Mouse (Mus musculus) hindbrain, embryonic 14.5 days (tissue): ENCODE measurements around the gene Slpi. TPM values are rescaled to one million over a fixed set of nuclear protein-coding genes. Genes with fewer than 3 reads are reported as not detected.

Source experiments
- ATAC-seq: fragments of 200-750 bp; cut with Nextera tagmentation; 2 replicates; pipeline ENCODE4 v1.8.0; 2017; ENCODE audit warnings: moderate number of reproducible peaks, mild to moderate bottlenecking, moderate TSS enrichment, moderate library complexity; ENCODE audit not compliant: low FRiP score
- DNase-seq: peaks from one replicate; pipeline ENCODE4 v3.0.0-alpha.2; 2015; ENCODE audit warnings: low spot score
- H3K27ac ChIP-seq: fragments of 300-500 bp; sonication (generic); 2 replicates; pipeline ENCODE4 v1.5.1; 2014; ENCODE audit warnings: mild to moderate bottlenecking, moderate library complexity
- H3K27me3 ChIP-seq: fragments of 300-500 bp; sonication (generic); 2 replicates; pipeline ENCODE4 v1.6.1; 2014; ENCODE audit warnings: mild to moderate bottlenecking, low read length, mixed read lengths; ENCODE audit not compliant: control insufficient read depth, insufficient read depth
- H3K36me3 ChIP-seq: fragments of 300-500 bp; sonication (generic); replicated peaks from 2 replicates; pipeline ENCODE4 v1.6.1; 2014; ENCODE audit not compliant: control insufficient read depth, insufficient read depth
- H3K4me1 ChIP-seq: fragments of 300-500 bp; sonication (generic); replicated peaks from 2 replicates; pipeline ENCODE4 v1.6.1; 2014; ENCODE audit warnings: antibody characterized with exemption, low read length, mixed read lengths; ENCODE audit not compliant: control insufficient read depth, insufficient read depth
- H3K4me2 ChIP-seq: fragments of 300-500 bp; sonication (generic); replicated peaks from 2 replicates; pipeline ENCODE4 v1.6.1; 2014; ENCODE audit warnings: mild to moderate bottlenecking, moderate library complexity
- H3K4me3 ChIP-seq: fragments of 300-500 bp; sonication (generic); replicated peaks from 2 replicates; pipeline ENCODE4 v1.5.1; 2014; ENCODE audit warnings: mild to moderate bottlenecking, low read length
- H3K9ac ChIP-seq: fragments of 300-500 bp; sonication (generic); 2 replicates; pipeline ENCODE4 v1.6.1; 2014
- H3K9me3 ChIP-seq: fragments of 300-500 bp; sonication (generic); 2 replicates; pipeline ENCODE4 v1.6.1; 2016; ENCODE audit warnings: low read length; ENCODE audit not compliant: control insufficient read depth
- WGBS: fragments of 180-500 bp; shearing (Covaris S2); extraction: QIAGEN DNeasy Blood & Tissue Kit; methylation state at CpG from one replicate; pipeline ENCODE4 v1.1.7; 2014; 5-methylcytosine and 5-hydroxymethylcytosine counted together
- polyA plus RNA-seq: library from polyadenylated mRNA; unstranded; fragments of >200 nt; fragmentation: Nextera tagmentation; extraction: Ambion mirVana; gene quantifications from 2 replicates; pipeline ENCODE4 v1.2.1, GENCODE M21; 2014

The Slpi gene
- polyA plus RNA-seq, 1 experiment from 2014 or later, result 0.62 TPM

DNA sequence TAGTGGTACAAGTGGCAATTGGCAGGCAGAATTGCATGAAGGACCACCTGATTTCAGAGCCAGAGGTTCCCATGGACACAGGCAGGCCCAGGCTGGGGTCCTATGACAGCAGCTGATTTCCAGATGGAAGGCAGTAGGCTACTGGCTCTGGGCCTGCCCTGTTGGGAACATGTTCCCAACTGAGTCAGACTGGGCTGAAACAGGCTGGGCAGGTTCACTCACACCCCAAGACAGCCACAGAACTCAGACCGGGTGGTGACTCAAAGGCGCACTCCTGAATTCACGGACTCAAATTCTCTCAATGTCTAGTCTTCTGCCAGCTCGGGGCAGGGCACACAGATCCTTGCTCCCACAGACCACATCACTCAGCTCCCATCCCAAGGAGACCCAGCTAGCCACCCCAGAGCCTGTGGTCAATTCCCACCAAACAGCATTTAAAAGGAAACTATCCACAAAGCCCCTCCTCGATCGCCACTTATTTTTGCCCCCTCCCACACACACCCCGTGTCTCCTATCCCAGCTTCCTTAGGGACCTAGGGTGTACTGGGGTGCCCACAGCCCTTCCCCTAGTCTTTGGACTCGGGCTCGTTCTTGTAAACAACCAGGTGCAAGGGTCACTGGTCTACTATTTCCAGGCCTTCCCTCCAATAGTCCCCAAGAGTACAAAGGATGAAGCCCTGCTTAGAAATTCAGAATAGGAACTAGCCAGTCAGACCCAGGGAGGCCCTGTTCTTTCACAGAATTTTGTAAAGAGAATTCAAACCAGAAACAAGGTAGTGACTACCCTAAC is 43.0 kb upstream of the Slpi start:
- no peak for ATAC-seq
- H3K4me1 ChIP-seq, result no peaks in the 10 kb centered on the region
- no peaks in the 10 kb centered on the region for H3K27me3 ChIP-seq
- H3K9me3 ChIP-seq, result no peaks in the 10 kb centered on the region
- H3K27ac ChIP-seq, result no peak overlapping the region
- no peak overlapping the region for H3K4me3 ChIP-seq
- no peaks in the 10 kb centered on the region for H3K36me3 ChIP-seq
- DNase-seq, result no peak
- 66% methylated on average over 9 of the region's 9 CpGs for WGBS
- no peak overlapping the region for H3K4me2 ChIP-seq
- H3K9ac ChIP-seq, result no peak overlapping the region

DNA sequence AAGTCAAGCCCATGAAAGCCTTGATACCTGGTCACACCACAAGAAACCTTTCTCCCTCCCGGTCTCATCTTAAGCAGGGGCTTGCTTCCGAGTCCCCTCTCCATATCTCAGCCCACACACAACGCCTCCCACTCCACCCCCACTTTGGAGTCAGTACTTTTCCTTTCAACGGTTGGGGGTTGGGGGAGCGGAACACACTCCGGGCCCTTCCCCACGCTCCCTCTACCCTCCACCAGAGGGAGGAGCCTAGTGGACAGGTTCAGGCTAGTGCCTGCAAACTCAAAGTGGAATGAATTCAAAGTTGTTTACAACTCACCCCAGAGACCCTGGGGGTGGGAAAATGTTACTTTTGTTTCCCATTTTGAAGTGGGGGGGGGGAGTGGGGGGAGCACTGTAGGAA is 41.8 kb upstream of the Slpi start:
- 22% methylated on average over 7 of the region's 7 CpGs for WGBS
- no peak for DNase-seq

DNA sequence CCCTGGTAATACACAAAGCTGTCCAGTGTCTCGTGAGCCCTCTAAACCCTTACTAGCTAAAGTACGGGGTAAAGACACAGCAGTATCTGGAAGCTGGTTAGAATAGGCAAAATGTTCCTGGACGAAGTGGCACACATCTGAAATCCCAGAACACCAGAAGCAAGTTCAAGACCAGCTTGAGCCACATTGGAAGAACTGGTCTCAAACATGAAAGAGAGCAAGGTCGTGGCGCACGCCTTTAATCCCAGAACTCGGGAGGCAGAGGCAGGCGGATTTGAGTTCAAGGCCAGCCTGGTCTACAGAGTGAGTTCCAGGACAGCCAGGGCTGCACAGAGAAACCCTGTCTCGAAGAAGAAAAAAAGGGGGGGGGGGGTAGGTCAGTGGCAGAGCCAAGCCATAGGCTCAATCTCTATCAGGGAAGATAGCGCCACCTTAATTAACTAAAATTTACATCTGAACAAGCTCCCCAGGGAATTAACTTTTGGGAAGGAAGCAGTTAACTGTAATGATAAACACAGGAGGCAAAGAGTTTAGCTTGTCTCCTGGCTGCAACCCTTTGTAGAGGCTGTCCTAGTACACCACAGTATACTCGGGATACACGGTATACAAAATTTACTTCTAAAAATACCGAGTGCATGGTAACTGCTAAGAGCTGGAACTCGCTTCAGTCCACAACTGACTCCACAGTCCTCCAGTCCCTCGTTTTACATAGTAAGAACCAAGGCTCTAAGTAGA is 41.2 kb upstream of the Slpi start:
- Histone ChIP-seq H3K4me2 (no peak overlapping the region), H3K4me3 (no peak overlapping the region), H3K27me3 (no peaks in the 10 kb centered on the region), H3K4me1 (no peaks in the 10 kb centered on the region), H3K9me3 (no peaks in the 10 kb centered on the region), H3K36me3 (no peaks in the 10 kb centered on the region), H3K27ac (no peak overlapping the region), H3K9ac (no peak overlapping the region)
- ATAC-seq, result no peak
- DNase-seq, result no peak
- WGBS, result 48% methylated on average over 15 of the region's 15 CpGs

More for the DNA sequence above, 41.8 kb upstream of the Slpi start:
- no peaks in the 10 kb centered on the region for H3K36me3 ChIP-seq
- H3K4me3 ChIP-seq, result no peak overlapping the region
- no peaks in the 10 kb centered on the region for H3K27me3 ChIP-seq
- no peak overlapping the region for H3K4me2 ChIP-seq
- H3K9me3 ChIP-seq, result no peaks in the 10 kb centered on the region
- no peak overlapping the region for H3K9ac ChIP-seq
- H3K27ac ChIP-seq, result no peak overlapping the region
- no peaks in the 10 kb centered on the region for H3K4me1 ChIP-seq
- ATAC-seq, result no peak

DNA sequence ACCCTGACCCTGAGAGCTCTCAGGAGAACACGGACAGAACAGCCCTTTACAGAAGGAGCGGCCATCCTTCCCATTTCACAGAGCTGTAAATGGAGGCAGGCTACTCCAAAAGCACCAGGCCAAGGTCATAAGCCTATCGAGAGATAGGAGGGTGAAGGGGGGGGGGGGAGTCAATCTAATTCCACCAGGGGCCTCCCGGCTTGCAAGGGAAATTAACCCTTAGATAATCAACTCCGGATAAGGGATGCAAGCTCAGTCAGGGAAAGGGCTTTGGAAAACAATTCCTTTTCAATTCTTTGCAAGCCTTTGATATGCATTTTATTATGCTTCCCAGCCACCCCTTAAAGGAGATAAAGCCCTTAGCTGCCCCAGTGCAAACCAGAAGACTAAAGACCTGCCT is 39.6 kb upstream of the Slpi start:
- no peaks in the 10 kb centered on the region for H3K9me3 ChIP-seq
- no peaks in the 10 kb centered on the region for H3K4me1 ChIP-seq
- no peaks in the 10 kb centered on the region for H3K36me3 ChIP-seq
- DNase-seq (no peak), ATAC-seq (no peak)
- no peak overlapping the region for H3K9ac ChIP-seq
- 48% methylated on average over 5 of the region's 5 CpGs for WGBS
- no peaks in the 10 kb centered on the region for H3K27me3 ChIP-seq
- H3K4me3 ChIP-seq, result no peak overlapping the region
- H3K27ac ChIP-seq, result no peak overlapping the region
- H3K4me2 ChIP-seq, result no peak overlapping the region

DNA sequence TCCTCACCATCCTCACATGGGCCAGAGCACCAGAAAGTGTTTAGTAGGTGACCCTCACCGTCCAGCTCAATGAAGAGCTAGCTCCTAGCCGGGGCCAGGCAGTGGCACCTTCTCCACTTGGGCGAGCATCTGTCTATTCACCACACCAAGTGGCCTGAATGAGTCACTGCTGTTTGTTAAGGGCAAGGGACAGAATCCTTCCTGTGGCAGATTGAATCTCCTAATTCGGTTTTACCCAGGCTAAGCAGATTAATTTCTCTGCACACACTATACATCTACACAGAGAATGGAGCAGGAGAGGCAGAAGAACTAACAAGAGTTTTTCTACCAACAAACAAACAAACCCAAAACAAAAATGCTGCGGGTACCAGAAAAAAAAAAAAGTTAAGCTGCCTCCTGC is 38.1 kb upstream of the Slpi start:
- no peak overlapping the region for H3K9ac ChIP-seq
- no peaks in the 10 kb centered on the region for H3K27me3 ChIP-seq
- no peak for ATAC-seq
- H3K4me3 ChIP-seq, result no peak overlapping the region
- H3K36me3 ChIP-seq, result no peaks in the 10 kb centered on the region
- H3K4me1 ChIP-seq, result no peaks in the 10 kb centered on the region
- no peak for DNase-seq
- no peaks in the 10 kb centered on the region for H3K9me3 ChIP-seq
- H3K27ac ChIP-seq, result no peak overlapping the region
- 87% methylated on average over 5 of the region's 5 CpGs for whole genome bisulfite sequencing
- H3K4me2 ChIP-seq, result no peak overlapping the region

DNA sequence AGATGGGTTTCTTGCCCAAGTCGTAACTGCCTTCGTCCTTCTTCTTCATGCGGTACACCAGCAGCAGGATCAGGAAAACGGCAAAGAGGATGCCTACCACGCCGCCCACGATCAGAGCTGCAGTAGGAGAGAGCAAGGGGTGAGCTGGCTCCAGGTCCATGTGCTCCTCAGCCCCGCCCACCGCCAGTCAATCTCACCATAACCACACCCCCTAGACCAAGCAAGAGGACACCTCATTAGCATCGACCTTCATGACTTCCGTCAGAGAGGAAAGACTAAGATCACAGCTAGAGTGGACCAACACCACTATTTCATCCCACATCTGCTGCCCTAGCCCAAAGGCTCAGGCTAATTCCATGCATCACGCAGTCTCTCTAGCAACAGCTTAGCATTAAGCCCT is 37.2 kb upstream of the Slpi start:
- Histone ChIP-seq H3K27ac (no peak overlapping the region), H3K4me1 (no peaks in the 10 kb centered on the region), H3K9me3 (no peaks in the 10 kb centered on the region), H3K4me2 (no peak overlapping the region), H3K27me3 (no peaks in the 10 kb centered on the region), H3K9ac (no peak overlapping the region), H3K36me3 (no peaks in the 10 kb centered on the region), H3K4me3 (no peak overlapping the region)
- DNase-seq (no peak), ATAC-seq (no peak)
- WGBS, result 36% methylated on average over 12 of the region's 12 CpGs

DNA sequence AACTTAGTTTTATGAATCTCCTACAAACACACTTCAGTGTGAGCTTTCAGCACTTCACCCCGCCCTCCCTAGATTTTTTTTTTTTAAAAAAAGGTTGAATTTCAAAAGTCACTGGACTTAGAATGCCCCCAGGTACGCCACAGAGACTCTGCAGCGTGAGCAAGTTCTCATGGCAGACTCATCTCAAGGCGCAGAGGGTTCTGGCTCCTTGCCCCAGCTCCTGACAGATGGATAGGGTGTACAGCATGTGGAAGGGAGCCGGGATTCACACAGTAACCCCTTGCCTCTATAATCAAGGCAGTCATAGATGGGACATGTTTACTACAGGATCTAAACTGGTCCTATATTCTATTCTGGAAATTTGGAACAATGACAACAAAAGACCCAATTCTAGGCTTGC is 36.5 kb upstream of the Slpi start:
- Histone ChIP-seq H3K27me3 (no peaks in the 10 kb centered on the region), H3K27ac (no peak overlapping the region), H3K9ac (no peak overlapping the region), H3K36me3 (no peaks in the 10 kb centered on the region), H3K9me3 (no peaks in the 10 kb centered on the region), H3K4me2 (no peak overlapping the region), H3K4me1 (no peaks in the 10 kb centered on the region), H3K4me3 (no peak overlapping the region)
- DNase-seq, result no peak
- no peak for ATAC-seq
- 91% methylated on average over 5 of the region's 5 CpGs for WGBS

DNA sequence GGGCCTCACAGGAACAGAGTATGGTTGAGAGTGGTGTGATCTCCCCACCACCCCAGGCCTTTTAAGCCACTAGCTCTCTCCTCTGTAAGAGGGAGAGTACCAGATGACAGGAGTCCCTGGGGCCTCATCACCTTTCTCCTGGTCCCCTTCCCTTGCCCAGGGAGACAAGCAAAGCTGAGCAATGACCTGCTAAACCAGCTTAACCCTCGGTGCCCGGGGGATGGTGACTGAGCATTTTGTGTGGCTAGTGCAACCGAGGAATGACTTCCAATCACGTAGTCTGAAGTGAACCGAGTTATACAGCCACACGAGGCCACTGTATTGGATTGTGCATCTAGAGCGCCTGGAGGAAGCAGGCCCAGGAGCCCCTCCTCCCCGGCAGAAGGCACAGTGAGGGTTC is 35.5 kb upstream of the Slpi start:
- Histone ChIP-seq H3K9ac (no peak overlapping the region), H3K27ac (no peak overlapping the region), H3K36me3 (no peaks in the 10 kb centered on the region), H3K27me3 (no peaks in the 10 kb centered on the region), H3K4me2 (no peak overlapping the region), H3K9me3 (no peaks in the 10 kb centered on the region), H3K4me3 (no peak overlapping the region), H3K4me1 (no peaks in the 10 kb centered on the region)
- 86% methylated on average over 8 of the region's 8 CpGs for WGBS
- no peak for ATAC-seq
- DNase-seq, result no peak

DNA sequence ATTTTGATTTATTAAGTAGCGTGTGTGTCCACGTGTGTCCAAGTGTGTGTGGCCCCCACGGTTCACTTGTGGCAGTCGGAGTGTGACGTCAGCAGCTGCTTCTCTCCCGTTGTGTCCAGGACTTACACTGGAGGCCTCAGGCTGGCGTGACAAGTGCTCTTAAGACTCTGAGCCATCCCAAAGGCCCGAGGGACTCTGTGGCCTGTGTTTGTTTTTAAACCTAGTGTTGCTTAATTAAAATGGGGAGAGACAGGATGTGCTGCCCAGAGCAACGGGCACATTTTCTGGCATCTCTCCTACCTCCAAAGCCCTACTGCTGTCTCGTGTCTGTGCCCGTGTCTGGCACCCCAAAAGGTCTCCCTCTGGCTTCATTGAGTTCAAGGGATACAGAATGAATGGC is 34.6 kb upstream of the Slpi start:
- ATAC-seq, result no peak
- WGBS, result 91% methylated on average over 11 of the region's 11 CpGs

More for the DNA sequence above, 34.6 kb upstream of the Slpi start:
- no peak for DNase-seq
- Histone ChIP-seq H3K27me3 (no peaks in the 10 kb centered on the region), H3K27ac (no peak overlapping the region), H3K4me1 (no peaks in the 10 kb centered on the region), H3K4me3 (no peak overlapping the region), H3K4me2 (no peak overlapping the region), H3K9ac (no peak overlapping the region), H3K36me3 (no peaks in the 10 kb centered on the region), H3K9me3 (no peaks in the 10 kb centered on the region)
